Mouse (Mus musculus) skeletal muscle tissue, adult 2 months (tissue): ENCODE measurements around the gene Phactr3.
A peak's percentile ranks its signal among the peaks of the same experiment; 100 is the strongest.

Experiments used
- DNase-seq: peaks from one replicate; pipeline ENCODE4 v3.0.0-alpha.2; 2012; ENCODE audit warnings: low read depth, low spot score

Gene Phactr3

GRCm38 (mm10) chr2:178257117-178257825, 138.5 kb downstream of the Phactr3 start:
- no peak for DNase-seq

- DNase-seq = no peak
Measured at GRCm38 (mm10) chr2:178257986-178258555, 139.3 kb downstream of the Phactr3 start.

- no peak for DNase-seq
Measured at GRCm38 (mm10) chr2:178263055-178263454, 144.3 kb downstream of the Phactr3 start.

- peak; percentile 12 for DNase-seq
Measured at GRCm38 (mm10) chr2:178264389-178264788, 145.6 kb downstream of the Phactr3 start.

- no peak for DNase-seq
Measured at GRCm38 (mm10) chr2:178265454-178265853, 146.7 kb downstream of the Phactr3 start.

- DNase-seq = no peak
Measured at GRCm38 (mm10) chr2:178270794-178271193, 152.0 kb downstream of the Phactr3 start.

- DNase-seq = no peak
Measured at GRCm38 (mm10) chr2:178272350-178272749, 153.6 kb downstream of the Phactr3 start.

- no peak for DNase-seq
Measured at GRCm38 (mm10) chr2:178274126-178274525, 155.4 kb downstream of the Phactr3 start.

- peak; percentile 21 for DNase-seq
Measured at GRCm38 (mm10) chr2:178277206-178277605, 158.4 kb downstream of the Phactr3 start.

GRCm38 (mm10) chr2:178281183-178281582, 162.4 kb downstream of the Phactr3 start:
- DNase-seq = no peak

GRCm38 (mm10) chr2:178287285-178287684, 168.5 kb downstream of the Phactr3 start:
- DNase-seq = no peak

GRCm38 (mm10) chr2:178288666-178289065, 169.9 kb downstream of the Phactr3 start:
- DNase-seq = no peak

- DNase-seq = no peak
Measured at GRCm38 (mm10) chr2:178303453-178304187, 184.8 kb downstream of the Phactr3 start.

GRCm38 (mm10) chr2:178304188-178304529, 185.4 kb downstream of the Phactr3 start:
- DNase-seq = no peak

- DNase-seq = no peak
Measured at GRCm38 (mm10) chr2:178304669-178305068, 185.9 kb downstream of the Phactr3 start.

GRCm38 (mm10) chr2:178313539-178313938, 194.8 kb downstream of the Phactr3 start:
- DNase-seq = no peak

GRCm38 (mm10) chr2:178316281-178316680, 197.5 kb downstream of the Phactr3 start:
- DNase-seq = no peak

- no peak for DNase-seq
Measured at GRCm38 (mm10) chr2:178319766-178320165, 201.0 kb downstream of the Phactr3 start.

GRCm38 (mm10) chr2:178321271-178321670, 202.5 kb downstream of the Phactr3 start:
- no peak for DNase-seq

- DNase-seq = no peak
Measured at GRCm38 (mm10) chr2:178324410-178324809, 205.6 kb downstream of the Phactr3 start.

- no peak for DNase-seq
Measured at GRCm38 (mm10) chr2:178324818-178325217, 206.0 kb downstream of the Phactr3 start.

GRCm38 (mm10) chr2:178326067-178326466, 207.3 kb downstream of the Phactr3 start:
- no peak for DNase-seq
